Mouse (Mus musculus) liver, postnatal 0 days (tissue): ENCODE results near the gene Tcn2. TPM values are rescaled to one million over a fixed set of nuclear protein-coding genes. Genes with fewer than 3 reads are reported as not detected.

Source experiments
- ATAC-seq: fragments of 200-750 bp; cut with Nextera tagmentation; 2 replicates; pipeline ENCODE4 v1.8.0; 2017; ENCODE audit warnings: mild to moderate bottlenecking, moderate library complexity
- DNase-seq: peaks from one replicate; pipeline ENCODE4 v3.0.0-alpha.2; 2016
- H3K27ac ChIP-seq: fragments of 300-500 bp; sonication (generic); 2 replicates; pipeline ENCODE4 v1.5.1; 2014; ENCODE audit warnings: antibody characterized with exemption, moderate library complexity, mild to moderate bottlenecking, low read depth
- H3K27me3 ChIP-seq: fragments of 300-500 bp; sonication (generic); 2 replicates; pipeline ENCODE4 v1.6.1; 2014; ENCODE audit warnings: low read length, control low read depth, mixed read lengths; ENCODE audit not compliant: insufficient read depth
- H3K36me3 ChIP-seq: fragments of 300-500 bp; sonication (generic); replicated peaks from 2 replicates; pipeline ENCODE4 v1.6.1; 2014; ENCODE audit warnings: mild to moderate bottlenecking, control low read depth, low read length, moderate library complexity, mixed read lengths; ENCODE audit not compliant: insufficient read depth
- H3K4me1 ChIP-seq: fragments of 300-500 bp; sonication (generic); 2 replicates; pipeline ENCODE4 v1.6.1; 2014; ENCODE audit warnings: antibody characterized with exemption, mild to moderate bottlenecking, control low read depth; ENCODE audit not compliant: insufficient read depth
- H3K4me2 ChIP-seq: fragments of 300-500 bp; sonication (generic); 2 replicates; pipeline ENCODE4 v1.6.1; 2014; ENCODE audit warnings: low read depth, mild to moderate bottlenecking, low read length, moderate library complexity, mixed read lengths
- H3K4me3 ChIP-seq: fragments of 300-500 bp; sonication (generic); 2 replicates; pipeline ENCODE4 v1.5.1; 2014; ENCODE audit warnings: low read depth, low read length
- H3K9ac ChIP-seq: fragments of 300-500 bp; sonication (generic); replicated peaks from 2 replicates; pipeline ENCODE4 v1.6.1; 2014; ENCODE audit warnings: mild to moderate bottlenecking, moderate library complexity
- H3K9me3 ChIP-seq: fragments of 300-500 bp; sonication (generic); 2 replicates; pipeline ENCODE4 v1.6.1; 2016; ENCODE audit warnings: mild to moderate bottlenecking, control low read depth, low read length, mixed read lengths
- CTCF ChIP-seq: sonication (generic); IDR thresholded peaks from 2 replicates; pipeline ENCODE4 v1.5.1; 2016; ENCODE audit warnings: antibody characterized with exemption, low read depth
- EP300 ChIP-seq: IDR thresholded peaks from 2 replicates; pipeline ENCODE4 v1.6.1; 2016; ENCODE audit warnings: antibody characterized with exemption, low read depth, mild to moderate bottlenecking
- WGBS: fragments of 180-500 bp; shearing (Covaris S2); extraction: QIAGEN DNeasy Blood & Tissue Kit; methylation state at CpG from one replicate; pipeline ENCODE4 v1.1.7; 2014; ENCODE audit not compliant: insufficient replicate concordance; 5-methylcytosine and 5-hydroxymethylcytosine counted together
- polyA plus RNA-seq: library from polyadenylated mRNA; unstranded; fragments of >200 nt; fragmentation: Nextera tagmentation; extraction: Ambion mirVana; gene quantifications from 2 replicates; pipeline ENCODE4 v1.2.1, GENCODE M21; 2015

The Tcn2 gene
- polyA plus RNA-seq, 1 experiment from 2014 or later = 61.3 TPM

GRCm38 (mm10) chr11:3935135-3935534 lies 3.2 kb upstream of the Tcn2 start:
- Histone ChIP-seq H3K27ac (no peak overlapping the region), H3K9ac (no peak overlapping the region), H3K4me2 (no peak overlapping the region), H3K4me1 (peaks cover 10% of the 10 kb centered on the region; the same call in 1 of the 2 replicates), H3K36me3 (no peaks in the 10 kb centered on the region), H3K27me3 (no peaks in the 10 kb centered on the region), H3K4me3 (no peak overlapping the region), H3K9me3 (no peaks in the 10 kb centered on the region)
- TF ChIP-seq EP300 (no peak), CTCF (no peak)
- ATAC-seq (no peak), DNase-seq (no peak)
- WGBS = 71% methylated on average over 4 of the region's 4 CpGs

- no peak overlapping the region for H3K4me3 ChIP-seq
- no peaks in the 10 kb centered on the region for H3K9me3 ChIP-seq
- no peak overlapping the region for H3K9ac ChIP-seq
- H3K27me3 ChIP-seq = no peaks in the 10 kb centered on the region
- WGBS = 83% methylated on average over 9 of the region's 9 CpGs
- peaks cover 13% of the 10 kb centered on the region; the same call in 1 of the 2 replicates for H3K4me1 ChIP-seq
- H3K36me3 ChIP-seq = no peaks in the 10 kb centered on the region
- no peak overlapping the region for H3K27ac ChIP-seq
- H3K4me2 ChIP-seq = no peak overlapping the region
- no peak for TF ChIP-seq EP300
- TF ChIP-seq CTCF = no peak
- no peak for DNase-seq
- ATAC-seq = no peak
These were observed 1.9 kb upstream of the Tcn2 start for GRCm38 (mm10) chr11:3933756-3934285.

GRCm38 (mm10) chr11:3930931-3931330 lies 1.0 kb downstream of the Tcn2 start:
- H3K27me3 ChIP-seq = no peaks in the 10 kb centered on the region
- H3K36me3 ChIP-seq = peaks cover 13% of the 10 kb centered on the region
- TF ChIP-seq EP300 = no peak
- TF ChIP-seq CTCF = no peak
- no peak; the same call in 1 of the 2 replicates for ATAC-seq
- H3K9ac ChIP-seq = peak overlapping the region; percentile 56; the same call in 1 of the 2 replicates
- H3K27ac ChIP-seq = peak overlapping the region; percentile 70; the same call in 1 of the 2 replicates
- H3K4me2 ChIP-seq = peak overlapping the region; percentile 76
- H3K4me1 ChIP-seq = peaks cover 13% of the 10 kb centered on the region; the same call in 1 of the 2 replicates
- peak overlapping the region; percentile 58 for H3K4me3 ChIP-seq
- DNase-seq = no peak
- WGBS = 40% methylated on average over 6 of the region's 6 CpGs
- H3K9me3 ChIP-seq = no peaks in the 10 kb centered on the region

- ATAC-seq (peak; percentile 33; the same call in 1 of the 2 replicates), DNase-seq (peak; percentile 58)
- TF ChIP-seq CTCF = no peak
- Histone ChIP-seq H3K4me1 (peaks cover 13% of the 10 kb centered on the region; the same call in 1 of the 2 replicates), H3K27me3 (no peaks in the 10 kb centered on the region), H3K9me3 (no peaks in the 10 kb centered on the region), H3K27ac (0 out of 2 replicates have a peak overlapping the region, but pooled peaks have one; percentile 70), H3K4me3 (peak overlapping the region; percentile 58), H3K9ac (no peak overlapping the region), H3K36me3 (peaks cover 18% of the 10 kb centered on the region), H3K4me2 (peak overlapping the region; percentile 76)
- WGBS = 31% methylated on average over 4 of the region's 4 CpGs
These were observed 1.9 kb downstream of the Tcn2 start for GRCm38 (mm10) chr11:3930019-3930418.

- H3K36me3 ChIP-seq = peaks cover 42% of the 10 kb centered on the region
- 85% methylated on average over 10 of the region's 10 CpGs for WGBS
These were observed 6.0 kb downstream of the Tcn2 start for GRCm38 (mm10) chr11:3925916-3926315.

GRCm38 (mm10) chr11:3922731-3923130 lies 9.2 kb downstream of the Tcn2 start:
- no peak overlapping the region for H3K27ac ChIP-seq
- WGBS = 85% methylated on average over 6 of the region's 6 CpGs
- no peak overlapping the region for H3K9ac ChIP-seq
- no peak overlapping the region for H3K4me2 ChIP-seq
- peaks cover 49% of the 10 kb centered on the region for H3K36me3 ChIP-seq
- H3K9me3 ChIP-seq = no peaks in the 10 kb centered on the region
- no peak for TF ChIP-seq EP300
- TF ChIP-seq CTCF = no peak
- no peak for DNase-seq
- H3K4me3 ChIP-seq = no peak overlapping the region
- no peaks in the 10 kb centered on the region for H3K27me3 ChIP-seq
- no peaks in the 10 kb centered on the region for H3K4me1 ChIP-seq
- no peak for ATAC-seq

More at GRCm38 (mm10) chr11:3925916-3926315, 6.0 kb downstream of the Tcn2 start:
- DNase-seq (no peak), ATAC-seq (no peak)
- Histone ChIP-seq H3K27me3 (no peaks in the 10 kb centered on the region), H3K4me1 (peaks cover 5% of the 10 kb centered on the region; the same call in 1 of the 2 replicates), H3K4me2 (no peak overlapping the region), H3K4me3 (no peak overlapping the region), H3K9ac (no peak overlapping the region), H3K27ac (no peak overlapping the region), H3K9me3 (no peaks in the 10 kb centered on the region)
- TF ChIP-seq CTCF = no peak
- TF ChIP-seq EP300 = no peak

GRCm38 (mm10) chr11:3922115-3922514 lies 9.8 kb downstream of the Tcn2 start:
- 83% methylated on average over 9 of the region's 9 CpGs for WGBS
- no peak for ATAC-seq
- H3K27ac ChIP-seq = no peak overlapping the region
- DNase-seq = no peak
- H3K9me3 ChIP-seq = no peaks in the 10 kb centered on the region
- no peaks in the 10 kb centered on the region for H3K4me1 ChIP-seq
- no peaks in the 10 kb centered on the region for H3K27me3 ChIP-seq
- TF ChIP-seq EP300 = no peak
- no peak for TF ChIP-seq CTCF
- H3K9ac ChIP-seq = no peak overlapping the region
- H3K36me3 ChIP-seq = peaks cover 47% of the 10 kb centered on the region
- no peak overlapping the region for H3K4me3 ChIP-seq
- no peak overlapping the region for H3K4me2 ChIP-seq
